Mouse (Mus musculus) spleen, adult 2 months (tissue): ENCODE data around the gene Tgfbrap1.

Experiments
- CTCF ChIP-seq: fragments of 200-500 bp; IDR thresholded peaks from 2 replicates; pipeline ENCODE4 v1.5.1; 2011; ENCODE audit warnings: mild to moderate bottlenecking, inconsistent platforms; ENCODE audit not compliant: insufficient read depth, insufficient read length, insufficient replicate concordance; ENCODE audit errors: extremely low read depth
- POLR2A ChIP-seq: fragments of 200-500 bp; IDR thresholded peaks from 2 replicates; pipeline ENCODE4 v1.6.1; 2011; ENCODE audit warnings: low read depth, low read length, inconsistent platforms

DNA sequence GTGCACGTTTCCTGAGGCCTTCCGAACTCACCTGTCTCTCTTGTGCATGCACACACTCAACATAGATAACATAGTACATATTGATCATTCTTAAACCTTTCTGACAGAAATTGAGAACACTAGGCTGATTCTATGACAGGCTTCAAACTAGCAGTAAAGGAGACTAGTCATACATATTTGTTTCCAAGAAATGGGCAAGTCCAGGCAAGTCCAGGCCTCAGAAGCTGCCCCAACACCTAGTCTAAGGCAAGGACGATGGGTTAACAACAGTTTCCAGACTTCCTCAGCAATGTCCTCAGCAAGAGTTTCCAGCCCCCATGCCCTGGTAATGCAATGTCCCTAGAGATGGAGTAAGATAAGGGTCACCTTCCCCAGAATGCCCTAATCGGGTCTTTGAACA is 45.4 kb upstream of the Tgfbrap1 start:
- TF ChIP-seq CTCF (no peak), POLR2A (no peak)
